In the genomic region with DNA sequence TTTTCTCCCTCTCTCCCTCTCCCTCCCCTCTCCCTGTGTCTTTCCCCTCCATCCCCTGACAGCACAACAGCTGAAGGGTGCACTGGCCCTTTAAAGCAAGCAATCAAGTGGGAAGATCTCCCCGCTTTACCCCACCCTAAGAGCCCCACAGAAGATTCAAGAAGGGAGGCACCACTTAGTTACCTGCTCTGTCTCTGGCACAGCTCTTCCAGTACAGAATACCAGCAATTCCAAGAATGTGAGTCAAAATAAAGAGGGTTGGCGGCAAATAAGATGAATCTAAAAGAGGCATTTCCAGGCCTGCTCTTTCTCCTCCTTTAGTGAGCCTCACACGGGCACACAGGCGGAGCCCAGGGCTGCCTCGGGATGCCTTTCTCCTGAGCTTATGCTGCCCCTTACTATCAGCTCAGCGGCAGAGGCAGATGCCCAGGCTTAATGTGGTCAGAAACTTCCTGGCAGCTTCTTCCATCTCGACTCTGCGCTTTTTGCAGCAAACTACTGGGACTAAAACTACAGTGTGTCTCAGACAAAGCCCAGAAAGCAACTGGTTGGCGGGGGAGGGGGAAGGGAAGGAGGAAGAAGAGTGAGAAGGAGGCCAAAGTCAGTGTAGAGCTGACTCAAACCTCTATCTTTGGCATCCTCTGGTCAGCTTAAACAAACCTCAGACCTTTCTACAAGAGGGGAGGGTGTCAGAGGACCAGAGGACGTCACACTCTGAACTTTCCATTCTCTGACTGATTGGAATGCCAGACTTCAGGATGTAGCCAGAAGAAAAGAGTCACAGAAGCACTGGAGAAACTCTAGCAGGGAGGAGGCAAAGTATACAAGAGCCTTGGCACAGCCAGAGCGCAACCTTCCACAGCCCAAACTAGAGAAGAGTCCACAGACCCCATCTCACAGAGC, we compare ENCODE assay signal across 7 mouse cellular contexts.
DNase-seq lines count a peak whose midpoint lies in the region; ATAC-seq and TF ChIP-seq lines count a peak whose summit lies in the region.

No protein-coding gene starts in this region.

- H3K4me2 ChIP-seq in hindbrain, postnatal 0 days (ENCODE audit: low read depth, low read length): peak overlapping the region; percentile 41
- H3K4me2 ChIP-seq in liver, embryonic 14.5 days (ENCODE audit: low read depth): peak overlapping the region; percentile 61

- ATAC-seq in hindbrain, postnatal 0 days: peak; percentile 40; the same call in 1 of the 2 replicates
- peak; percentile 78 for ATAC-seq in liver, embryonic 14.5 days (ENCODE audit: insufficient read depth)

- no peak for TF ChIP-seq POLR2A in ES-Bruce4 (IDR thresholded peaks at IDR 0.05; ENCODE audit: insufficient read depth, low read length)
- no peak for TF ChIP-seq POLR2A in bone marrow, adult 2 months (IDR thresholded peaks at IDR 0.05; ENCODE audit: borderline replicate concordance, control insufficient read depth, low read depth, low read length)

- H3K27ac ChIP-seq in ES-Bruce4 (ENCODE audit: insufficient read depth, low read length): peak overlapping the region; percentile 23
- peak overlapping the region; percentile 83 for H3K27ac ChIP-seq in bone marrow, adult 2 months (ENCODE audit: control insufficient read depth, insufficient read depth, low read depth, low read length, poor library complexity)
- peak overlapping the region; percentile 79 for H3K27ac ChIP-seq in hindbrain, postnatal 0 days
- peak overlapping the region; percentile 59 for H3K27ac ChIP-seq in liver, embryonic 14.5 days

- no peaks in the 10 kb centered on the region for H3K27me3 ChIP-seq in ES-Bruce4 (ENCODE audit: control insufficient read depth, insufficient read depth, low read length, poor library complexity, severe bottlenecking)
- H3K27me3 ChIP-seq in hindbrain, postnatal 0 days (ENCODE audit: insufficient read depth, low read length): no peaks in the 10 kb centered on the region
- H3K27me3 ChIP-seq in liver, embryonic 14.5 days (ENCODE audit: control insufficient read depth, insufficient read depth, low read length): no peaks in the 10 kb centered on the region

- H3K4me3 ChIP-seq in ES-Bruce4 (ENCODE audit: low read depth, low read length): peak overlapping the region; percentile 16
- H3K4me3 ChIP-seq in bone marrow, adult 2 months (replicated peaks; ENCODE audit: control insufficient read depth, low read depth, low read length): peak overlapping the region; percentile 65
- peak overlapping the region; percentile 17; the same call in 1 of the 2 replicates for H3K4me3 ChIP-seq in hindbrain, postnatal 0 days (ENCODE audit: low read length)
- H3K4me3 ChIP-seq in liver, embryonic 14.5 days (ENCODE audit: insufficient read depth in 1 of 2, low read depth in 2 of 2, low read length in 2 of 2): peak overlapping the region; percentile 36 to 41

- no peak for TF ChIP-seq EP300 in ES-Bruce4 (IDR thresholded peaks at IDR 0.05; ENCODE audit: insufficient read depth, low read depth, low read length)
- no peak for TF ChIP-seq EP300 in liver, embryonic 14.5 days (IDR thresholded peaks at IDR 0.05; ENCODE audit: low read depth)

- 7% methylated on average over 11 of the region's 11 CpGs for WGBS in bone marrow, adult 2 months
- WGBS in hindbrain, postnatal 0 days: 12% methylated on average over 11 of the region's 11 CpGs
- WGBS in liver, embryonic 14.5 days (ENCODE audit: insufficient replicate concordance): 10% methylated on average over 11 of the region's 11 CpGs

- no peaks in the 10 kb centered on the region for H3K9me3 ChIP-seq in ES-Bruce4 (replicated peaks; ENCODE audit: control insufficient read depth, insufficient read depth, low read length, poor library complexity, severe bottlenecking)
- no peaks in the 10 kb centered on the region for H3K9me3 ChIP-seq in hindbrain, postnatal 0 days (ENCODE audit: low read length)
- H3K9me3 ChIP-seq in liver, embryonic 14.5 days (ENCODE audit: control insufficient read depth, low read length): no peaks in the 10 kb centered on the region

- H3K9ac ChIP-seq in ES-Bruce4 (ENCODE audit: low read depth, poor library complexity, severe bottlenecking): no peak overlapping the region
- peak overlapping the region; percentile 40; the same call in 1 of the 2 replicates for H3K9ac ChIP-seq in hindbrain, postnatal 0 days (replicated peaks; ENCODE audit: low read length)
- H3K9ac ChIP-seq in liver, embryonic 14.5 days (replicated peaks): peak overlapping the region; percentile 51

- no peaks in the 10 kb centered on the region; the same call in 1 of the 2 replicates for H3K36me3 ChIP-seq in ES-Bruce4 (ENCODE audit: control insufficient read depth, insufficient read depth, low read length, poor library complexity, severe bottlenecking)
- H3K36me3 ChIP-seq in hindbrain, postnatal 0 days (ENCODE audit: insufficient read depth, low read length): no peaks in the 10 kb centered on the region
- no peaks in the 10 kb centered on the region for H3K36me3 ChIP-seq in liver, embryonic 14.5 days (replicated peaks; ENCODE audit: control insufficient read depth, insufficient read depth, low read depth)

- peaks cover 2% of the 10 kb centered on the region for H3K4me1 ChIP-seq in ES-Bruce4 (ENCODE audit: control insufficient read depth, insufficient read depth, low read length)
- no peaks in the 10 kb centered on the region; the same call in 1 of the 2 replicates for H3K4me1 ChIP-seq in bone marrow, adult 2 months (ENCODE audit: control insufficient read depth, insufficient read depth, low read length)
- peaks cover 9% of the 10 kb centered on the region; the same call in 1 of the 2 replicates for H3K4me1 ChIP-seq in hindbrain, postnatal 0 days (ENCODE audit: insufficient read depth, low read length)
- H3K4me1 ChIP-seq in liver, embryonic 14.5 days (replicated peaks; ENCODE audit: control insufficient read depth in 2 of 2, insufficient read depth in 2 of 2, low read length in 1 of 2): peaks cover 2 to 21% of the 10 kb centered on the region in 2 experiments

- no peak for TF ChIP-seq CTCF in ES-Bruce4 (IDR thresholded peaks at IDR 0.05; ENCODE audit: low read depth, low read length)
- no peak for TF ChIP-seq CTCF in bone marrow, adult 2 months (IDR thresholded peaks at IDR 0.05; ENCODE audit: control insufficient read depth, insufficient read depth, low read length)
- TF ChIP-seq CTCF in hindbrain, postnatal 0 days (IDR thresholded peaks at IDR 0.05; ENCODE audit: low read depth): no peak
- no peak for TF ChIP-seq CTCF in liver, embryonic 14.5 days (IDR thresholded peaks at IDR 0.05; ENCODE audit: low read depth)

- peak; percentile 22 for DNase-seq in gastrocnemius, postnatal 10 days
- DNase-seq in hindbrain, postnatal 0 days (ENCODE audit: low spot score): no peak
- DNase-seq in liver, embryonic 14.5 days (ENCODE audit: low read depth in 3 of 3, low spot score in 3 of 3): peak in 1 of 3 experiments; percentile 37
- peak; percentile 41 to 50 for DNase-seq in natural killer cell, adult 2 months (ENCODE audit: low spot score in 2 of 2)
- DNase-seq in urinary bladder, postnatal 14 days (ENCODE audit: low spot score): peak; percentile 54

Comparison
In these comparisons a context has a peak if more than half of its experiments do, and no peak if none do; other contexts are left out.
1. H3K27ac ChIP-seq: peak in every context shown above with its lines; median percentile 83 in bone marrow, adult 2 months; 79 in hindbrain, postnatal 0 days; 59 in liver, embryonic 14.5 days; 23 in ES-Bruce4.